Mouse (Mus musculus) testis, adult 2 months (tissue): ENCODE measurements at regions not wholly inside any gene's neighbourhood (a gene's known extent, or its start where the extent isn't known, plus 50 kb on each side); places are given as distances from the start of the nearest gene placed in this dataset.

ENCODE experiments used
- H3K27ac ChIP-seq: fragments of 200-500 bp; 2 replicates; pipeline ENCODE4 v1.5.1; 2012; ENCODE audit warnings: low read depth, low read length; ENCODE audit not compliant: control insufficient read depth, insufficient read depth
- H3K27me3 ChIP-seq: fragments of 200-500 bp; 2 replicates; pipeline ENCODE4 v1.6.1; 2012; ENCODE audit warnings: mild to moderate bottlenecking, low read length, moderate library complexity; ENCODE audit not compliant: control insufficient read depth, insufficient read depth
- H3K36me3 ChIP-seq: fragments of 200-500 bp; 2 replicates; pipeline ENCODE4 v1.6.1; 2012; ENCODE audit warnings: mild to moderate bottlenecking, low read length; ENCODE audit not compliant: control insufficient read depth, insufficient read depth
- H3K4me1 ChIP-seq: fragments of 200-500 bp; 2 replicates; pipeline ENCODE4 v1.6.1; 2012; ENCODE audit warnings: low read length; ENCODE audit not compliant: control insufficient read depth, insufficient read depth
- H3K4me3 ChIP-seq: fragments of 200-500 bp; 2 replicates; pipeline ENCODE4 v1.5.1; 2012; ENCODE audit warnings: low read depth, mild to moderate bottlenecking, low read length, moderate library complexity, mixed read lengths; ENCODE audit not compliant: control insufficient read depth
- CTCF ChIP-seq: fragments of 200-500 bp; IDR thresholded peaks from 2 replicates; pipeline ENCODE4 v1.5.1; 2012; ENCODE audit warnings: low read depth, mild to moderate bottlenecking, inconsistent platforms, low read length, moderate library complexity; ENCODE audit not compliant: control insufficient read depth, insufficient read depth, insufficient replicate concordance
- POLR2A ChIP-seq: fragments of 200-500 bp; IDR thresholded peaks from 2 replicates; pipeline ENCODE4 v1.6.1; 2012; ENCODE audit warnings: low read depth, mild to moderate bottlenecking, inconsistent platforms, low read length, moderate library complexity; ENCODE audit not compliant: control insufficient read depth

GRCm38 (mm10) chr7:111319917-111320316 is 237.1 kb upstream of the Eif4g2 start:
- H3K4me3 ChIP-seq: no peak overlapping the region
- H3K27me3 ChIP-seq: no peaks in the 10 kb centered on the region
- no peak for TF ChIP-seq CTCF
- no peak for TF ChIP-seq POLR2A
- no peaks in the 10 kb centered on the region for H3K4me1 ChIP-seq
- H3K27ac ChIP-seq: no peak overlapping the region
- no peaks in the 10 kb centered on the region for H3K36me3 ChIP-seq

- Histone ChIP-seq H3K4me3 (no peak overlapping the region), H3K27me3 (no peaks in the 10 kb centered on the region), H3K4me1 (no peaks in the 10 kb centered on the region), H3K36me3 (no peaks in the 10 kb centered on the region), H3K27ac (no peak overlapping the region)
- TF ChIP-seq POLR2A (no peak), CTCF (no peak)
Observed at GRCm38 (mm10) chr7:111316479-111316990, 233.7 kb upstream of the Eif4g2 start.

- no peaks in the 10 kb centered on the region for H3K36me3 ChIP-seq
- no peak overlapping the region for H3K27ac ChIP-seq
- no peak overlapping the region for H3K4me3 ChIP-seq
- no peaks in the 10 kb centered on the region for H3K4me1 ChIP-seq
- no peaks in the 10 kb centered on the region for H3K27me3 ChIP-seq
- no peak for TF ChIP-seq POLR2A
- TF ChIP-seq CTCF: no peak
Observed at GRCm38 (mm10) chr7:111313921-111314320, 231.1 kb upstream of the Eif4g2 start.

GRCm38 (mm10) chr7:111305196-111305595 is 222.4 kb upstream of the Eif4g2 start:
- no peaks in the 10 kb centered on the region for H3K4me1 ChIP-seq
- H3K36me3 ChIP-seq: no peaks in the 10 kb centered on the region
- H3K27me3 ChIP-seq: no peaks in the 10 kb centered on the region
- TF ChIP-seq POLR2A: no peak
- TF ChIP-seq CTCF: no peak
- no peak overlapping the region for H3K27ac ChIP-seq
- H3K4me3 ChIP-seq: no peak overlapping the region

- H3K27ac ChIP-seq: no peak overlapping the region
Observed at GRCm38 (mm10) chr7:111301791-111302488, 219.1 kb upstream of the Eif4g2 start.

GRCm38 (mm10) chr7:111297174-111297902 is 214.5 kb upstream of the Eif4g2 start:
- TF ChIP-seq POLR2A (no peak), CTCF (no peak)
- H3K4me1 ChIP-seq: no peaks in the 10 kb centered on the region
- H3K27me3 ChIP-seq: no peaks in the 10 kb centered on the region
- H3K36me3 ChIP-seq: no peaks in the 10 kb centered on the region
- no peak overlapping the region for H3K27ac ChIP-seq
- no peak overlapping the region for H3K4me3 ChIP-seq

More at GRCm38 (mm10) chr7:111301791-111302488, 219.1 kb upstream of the Eif4g2 start:
- H3K4me1 ChIP-seq: no peaks in the 10 kb centered on the region
- TF ChIP-seq CTCF (no peak), POLR2A (no peak)
- no peak overlapping the region for H3K4me3 ChIP-seq
- H3K27me3 ChIP-seq: no peaks in the 10 kb centered on the region
- H3K36me3 ChIP-seq: no peaks in the 10 kb centered on the region

- H3K4me3 ChIP-seq: no peak overlapping the region
- H3K27ac ChIP-seq: no peak overlapping the region
- TF ChIP-seq POLR2A: no peak
- H3K36me3 ChIP-seq: no peaks in the 10 kb centered on the region
- H3K27me3 ChIP-seq: no peaks in the 10 kb centered on the region
- no peaks in the 10 kb centered on the region for H3K4me1 ChIP-seq
Observed at GRCm38 (mm10) chr7:111283411-111283955, 200.7 kb upstream of the Eif4g2 start.
